Mouse (Mus musculus) thymus, adult 18-20 months (tissue): ENCODE results near the gene Cd3e.
"Not testable (repeated sequence)": the region's sequence is repeated elsewhere in the genome, so short reads cannot be mapped to it uniquely, and the experiment has no call there.

Source experiments
- DNase-seq, 2 experiments: peaks; one replicate each; pipeline ENCODE4 v3.0.0; 2022; ENCODE audit warnings: mixed read lengths in 2 of 2

Gene Cd3e

DNA sequence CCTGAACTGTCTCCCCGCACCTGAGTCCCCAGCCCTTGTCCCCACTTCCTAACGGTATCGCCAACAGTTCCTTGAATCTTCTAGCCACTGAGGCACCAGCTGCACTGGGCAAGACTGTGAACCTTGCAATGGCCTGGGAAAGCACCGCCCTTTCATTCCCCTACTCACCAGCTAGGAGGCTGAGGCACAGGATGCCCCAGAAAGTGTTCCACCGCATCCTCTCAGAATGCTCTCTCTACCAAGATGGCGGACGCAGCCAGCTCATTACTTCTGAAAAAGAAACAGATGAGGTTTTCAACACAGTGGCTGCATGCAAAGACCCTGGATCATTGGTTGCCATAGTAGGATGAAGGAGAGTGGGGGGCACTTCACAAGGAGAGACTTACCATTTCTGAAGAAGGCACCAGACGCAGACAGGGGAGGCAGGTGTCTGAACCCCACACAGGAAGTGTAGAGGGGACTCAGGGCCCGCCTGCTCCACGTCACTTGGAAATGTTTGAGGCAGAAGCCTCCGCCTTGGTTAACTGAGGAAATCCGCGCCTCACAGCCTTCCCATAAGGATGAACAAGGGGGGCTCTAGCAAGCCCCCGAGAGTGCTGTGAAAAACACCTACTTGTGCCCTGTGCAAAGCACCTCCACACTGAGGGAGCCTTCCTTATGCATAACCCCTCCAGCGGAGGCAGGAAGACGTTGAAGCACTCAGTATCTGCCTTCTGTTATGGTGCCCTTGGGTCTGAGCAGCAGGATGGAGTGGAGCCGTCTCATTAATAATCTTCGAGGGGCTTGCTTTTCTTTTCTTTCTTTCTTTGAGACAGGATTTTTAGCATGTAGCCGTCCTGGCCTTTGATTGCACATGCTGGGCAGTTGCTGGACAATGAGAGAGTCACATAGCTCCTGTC is at the start of gene Cd3e:
Gene Cd3e, minus strand, starts transcription at position 448 of the 899 bp plus-strand sequence.
- peak; percentile 75 to 89 for DNase-seq

DNA sequence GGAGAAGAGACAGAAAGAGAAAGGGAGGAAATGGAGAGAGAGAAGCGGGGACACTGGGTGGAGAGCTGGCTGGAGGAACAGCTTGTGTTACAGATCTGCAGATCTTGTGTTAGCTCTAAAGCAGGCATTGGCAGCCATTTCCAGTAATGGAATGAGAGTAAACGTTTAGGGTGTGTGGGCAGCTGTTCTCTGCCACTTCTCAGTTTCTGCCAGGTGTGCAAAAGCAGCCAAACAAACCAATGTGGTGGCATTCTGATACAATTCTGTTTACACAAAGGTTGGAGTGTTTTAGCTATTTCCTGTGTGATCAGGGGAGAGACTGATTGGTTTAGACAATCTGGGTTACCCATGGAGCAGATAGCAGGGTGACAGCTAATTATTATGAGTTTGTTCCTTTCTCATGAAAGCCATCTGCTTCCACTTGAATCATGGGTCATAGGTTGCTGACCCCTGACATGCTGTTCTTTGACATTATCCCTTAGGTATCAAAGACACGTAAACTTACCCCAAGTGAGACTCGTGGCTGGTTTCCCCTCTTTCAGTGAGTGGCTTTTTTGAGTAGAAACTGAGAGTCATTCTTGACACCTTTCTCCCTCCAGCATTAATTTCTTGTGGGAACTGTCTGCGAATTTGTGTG is 49.0 kb upstream of the Cd3e start:
- no peak for DNase-seq

DNA sequence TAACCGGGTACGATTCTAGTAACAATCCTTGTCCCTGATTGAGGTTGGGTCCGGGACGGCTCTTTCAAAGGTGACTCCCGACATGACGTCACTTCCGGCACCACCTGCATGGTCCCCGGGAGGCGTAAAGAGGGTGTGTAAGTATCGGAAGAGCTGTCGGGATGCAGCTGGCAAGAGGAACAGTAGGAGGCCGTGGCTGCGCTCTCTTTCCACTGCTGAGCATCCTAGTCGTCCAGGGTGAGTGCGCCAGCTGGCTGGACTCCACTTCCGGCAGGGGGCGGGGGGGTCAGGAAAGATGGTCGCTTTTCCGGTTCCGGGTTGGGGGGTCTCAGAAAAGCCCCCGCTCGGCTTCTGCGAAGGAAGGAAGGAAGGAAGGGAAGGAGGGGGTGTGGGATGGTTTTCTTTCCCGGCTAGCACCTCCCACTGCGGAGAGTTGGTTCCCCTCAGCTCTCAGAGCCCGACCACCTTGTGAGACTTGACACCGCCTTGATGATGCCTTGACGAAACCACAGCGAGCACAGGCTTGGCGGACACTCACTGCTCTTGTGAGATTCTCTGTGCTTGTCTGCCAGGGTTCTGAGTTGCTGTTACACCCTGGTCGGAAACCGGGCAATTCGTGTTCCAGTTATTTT is 45.8 kb upstream of the Cd3e start, which contains the start of gene Mpzl3:
Gene Mpzl3, plus strand, starts transcription at position 105 of the 632 bp plus-strand sequence.
- DNase-seq: peak; percentile 68 to 79

DNA sequence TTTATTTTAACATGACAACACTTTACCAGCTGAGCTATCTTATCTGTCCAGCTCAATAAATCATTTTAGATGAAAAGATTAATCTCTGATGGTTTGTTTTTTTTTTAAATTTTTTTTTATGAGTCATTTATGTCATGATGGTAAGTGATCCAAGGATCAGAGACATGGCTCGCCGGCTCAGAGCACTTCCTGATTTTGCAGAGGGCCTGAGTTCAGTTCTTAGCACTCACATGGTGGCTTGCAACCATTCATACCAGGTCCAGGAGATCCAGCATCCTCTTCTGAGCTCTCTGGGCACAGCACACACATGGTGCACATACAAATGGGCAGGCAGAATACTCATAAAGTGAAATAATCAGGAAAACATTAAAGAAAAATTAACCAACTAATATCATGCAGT is 40.9 kb upstream of the Cd3e start:
- DNase-seq: no peak

DNA sequence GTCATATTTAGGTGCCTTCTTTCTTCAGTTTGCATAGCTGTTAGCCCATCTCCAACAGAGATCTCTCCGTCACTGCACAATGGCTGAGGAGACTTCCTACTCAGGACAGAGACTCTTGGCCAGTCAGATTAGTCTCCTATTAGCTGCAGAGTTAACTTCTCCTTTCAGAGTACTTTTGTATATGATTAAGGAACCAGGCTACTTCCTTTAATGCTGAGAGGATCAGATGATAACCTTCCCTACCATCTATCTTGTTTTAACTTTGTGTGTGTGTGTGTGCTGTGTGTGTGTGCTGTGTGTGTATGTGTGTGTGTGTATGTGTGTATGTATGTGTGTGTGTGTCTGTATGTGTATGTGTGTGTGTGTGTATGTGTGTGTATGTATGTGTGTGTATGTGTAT is 40.3 kb upstream of the Cd3e start:
- no peak for DNase-seq

DNA sequence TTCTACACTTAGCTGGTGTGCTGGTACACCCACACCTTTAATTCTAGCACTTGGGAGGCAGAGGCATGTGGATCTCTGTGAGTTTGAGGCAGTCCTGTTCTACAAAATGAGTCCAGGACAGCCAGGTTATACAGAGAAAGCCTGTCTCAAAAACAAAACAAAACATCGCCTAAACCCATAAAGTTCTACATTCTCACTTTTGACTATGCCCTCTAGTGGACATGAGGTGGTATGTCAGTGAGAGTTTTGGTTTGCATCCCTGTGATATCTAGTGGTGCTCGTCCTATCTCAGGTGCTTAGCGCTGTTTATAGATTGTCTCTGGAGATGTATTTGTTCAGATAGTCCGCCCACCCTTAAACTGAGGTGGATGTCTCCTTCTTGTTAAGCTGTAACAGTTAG is 39.1 kb upstream of the Cd3e start:
- DNase-seq: no peak

DNA sequence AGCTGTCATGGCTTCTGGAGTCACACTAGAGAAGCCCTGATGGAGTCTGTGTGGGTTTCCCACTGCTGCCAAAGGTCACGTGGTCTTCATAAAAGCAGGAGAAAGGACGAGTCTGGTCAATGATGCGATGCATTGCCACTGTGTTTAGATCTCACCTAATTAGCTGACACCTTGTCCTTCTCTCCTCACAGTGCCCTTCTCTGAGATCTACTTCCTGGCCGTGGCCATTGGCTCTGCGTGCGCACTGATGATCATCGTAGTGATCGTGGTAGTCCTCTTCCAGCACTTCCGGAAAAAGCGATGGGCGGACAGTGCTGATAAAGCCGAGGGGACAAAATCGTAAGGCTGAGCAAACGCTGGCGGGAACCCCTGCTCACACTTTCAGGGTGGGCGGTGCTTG is 37.5 kb upstream of the Cd3e start:
- DNase-seq: no peak

DNA sequence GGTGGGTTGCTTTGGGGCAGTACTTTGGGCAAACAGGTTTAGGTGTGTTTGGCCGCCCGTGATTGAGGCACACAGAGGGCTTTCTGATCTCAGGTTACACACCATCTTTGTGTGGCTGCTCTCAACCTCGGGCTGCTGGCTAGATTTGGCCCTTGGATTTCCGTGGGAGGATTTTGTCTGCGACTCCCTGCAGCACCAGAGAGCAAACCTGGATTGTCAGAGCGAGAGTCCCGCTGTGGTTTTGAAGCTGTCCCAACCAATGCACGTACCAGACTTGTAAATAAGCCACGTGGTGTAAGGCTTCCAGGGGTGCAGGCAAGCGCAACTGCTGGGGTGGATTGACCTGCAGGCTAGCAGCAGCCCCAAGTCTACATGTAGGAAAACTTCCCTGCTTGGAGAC is 33.5 kb upstream of the Cd3e start:
- DNase-seq: no peak

DNA sequence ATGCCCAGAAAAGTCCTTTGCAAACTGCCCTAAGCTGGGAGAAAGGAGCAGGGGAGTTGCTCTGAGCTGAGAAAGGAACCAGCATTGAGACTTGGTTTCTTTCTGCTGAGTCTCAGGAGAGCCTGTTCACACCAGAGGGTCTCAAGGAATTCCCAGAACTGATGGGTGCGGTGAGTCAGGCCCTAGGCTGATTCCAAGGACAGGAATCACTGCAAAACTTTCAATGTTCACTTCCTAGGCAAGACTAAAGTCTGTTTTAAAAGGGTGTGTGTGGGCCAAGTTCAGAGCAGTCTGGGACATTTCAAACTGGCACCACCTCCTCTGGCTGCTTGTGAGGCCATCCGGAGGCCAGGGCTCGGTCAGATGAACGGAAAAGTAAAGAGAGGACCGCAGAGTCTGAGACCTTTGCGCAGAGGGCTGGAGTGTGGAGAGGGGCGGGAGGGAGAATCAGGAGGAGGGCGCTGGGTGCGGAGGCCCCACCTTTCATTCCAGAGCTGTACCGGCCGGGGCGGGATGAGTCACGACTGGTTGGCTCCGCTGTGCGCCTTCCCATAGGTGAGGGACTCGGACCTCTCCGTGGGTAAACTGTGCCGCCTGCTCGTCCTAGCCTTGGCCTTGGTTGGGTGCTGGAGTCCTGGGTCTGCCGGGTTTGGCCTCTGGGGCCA is 32.8 kb upstream of the Cd3e start:
- peak in 1 of 2 experiments; percentile 24 for DNase-seq

DNA sequence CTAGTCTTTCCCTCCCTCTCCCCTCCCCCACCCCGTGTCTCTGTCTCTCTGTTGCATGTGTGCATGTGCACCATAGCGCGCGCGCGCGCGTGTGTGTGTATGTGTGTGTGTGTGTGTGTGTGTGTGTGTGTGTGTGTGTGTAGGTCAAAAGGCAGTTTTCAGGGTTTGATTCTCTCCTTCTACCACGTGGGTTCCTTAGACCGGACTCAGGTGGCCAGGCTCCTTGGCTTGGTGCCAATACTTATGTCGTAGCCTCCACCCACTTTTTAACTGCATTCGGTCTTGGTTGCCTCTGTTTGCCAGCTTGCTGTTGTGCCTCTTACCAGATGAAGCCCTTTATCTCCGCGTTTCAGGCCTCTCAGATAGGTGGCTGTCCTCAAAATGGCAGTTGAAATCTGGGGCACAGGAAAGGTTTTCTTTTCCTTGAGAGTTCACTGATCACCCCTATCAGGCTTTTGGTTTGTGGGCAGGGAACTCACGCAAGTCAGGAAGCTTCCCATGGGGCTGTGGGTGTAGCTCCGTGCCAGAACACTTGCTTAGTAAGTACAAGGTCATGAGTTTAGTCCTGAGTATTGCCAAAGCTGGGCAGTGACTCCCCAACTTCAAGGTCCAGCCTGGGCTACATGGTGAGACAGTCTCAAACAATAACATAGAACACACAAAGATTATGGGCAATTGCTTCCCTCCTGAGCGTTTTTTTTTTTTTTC is 31.9 kb upstream of the Cd3e start:
- no peak for DNase-seq

DNA sequence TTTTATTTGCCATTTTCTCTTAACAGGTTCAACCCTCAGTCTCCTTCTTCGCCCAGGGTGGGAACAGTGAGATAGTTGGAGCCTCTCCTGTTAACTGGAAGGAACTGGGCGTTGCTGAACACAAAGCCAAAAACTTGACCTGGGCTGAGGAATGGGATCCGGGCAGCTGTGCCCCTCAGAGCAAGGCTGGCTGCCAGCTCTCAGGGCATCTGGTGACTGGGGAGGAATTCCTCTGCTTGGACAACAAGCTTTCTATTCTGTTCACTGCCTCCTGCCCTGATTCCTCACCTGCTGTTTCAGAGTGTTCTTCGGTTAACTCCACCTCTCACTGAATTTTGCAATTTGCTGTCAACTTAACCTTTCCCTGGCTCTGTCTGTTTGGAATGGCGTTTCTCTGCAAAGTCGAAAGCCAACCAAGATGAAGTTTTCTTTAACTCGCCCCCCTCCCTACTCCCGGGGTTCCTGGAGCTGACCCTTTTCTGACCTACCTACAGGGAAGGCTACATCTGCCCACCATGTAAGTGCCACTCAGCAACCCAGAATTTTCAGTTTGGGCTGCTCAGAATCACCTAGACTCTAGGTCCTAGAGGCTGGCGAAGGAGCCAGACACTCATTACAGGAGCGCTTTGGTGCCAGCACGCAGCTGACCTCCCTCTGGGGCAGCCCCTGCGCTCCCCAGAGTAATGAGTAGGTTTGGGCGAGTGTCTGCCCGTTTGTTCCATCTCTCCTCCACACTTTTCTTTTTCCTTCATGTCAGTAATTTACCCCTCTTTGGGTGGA is 30.8 kb upstream of the Cd3e start:
- no peak for DNase-seq

DNA sequence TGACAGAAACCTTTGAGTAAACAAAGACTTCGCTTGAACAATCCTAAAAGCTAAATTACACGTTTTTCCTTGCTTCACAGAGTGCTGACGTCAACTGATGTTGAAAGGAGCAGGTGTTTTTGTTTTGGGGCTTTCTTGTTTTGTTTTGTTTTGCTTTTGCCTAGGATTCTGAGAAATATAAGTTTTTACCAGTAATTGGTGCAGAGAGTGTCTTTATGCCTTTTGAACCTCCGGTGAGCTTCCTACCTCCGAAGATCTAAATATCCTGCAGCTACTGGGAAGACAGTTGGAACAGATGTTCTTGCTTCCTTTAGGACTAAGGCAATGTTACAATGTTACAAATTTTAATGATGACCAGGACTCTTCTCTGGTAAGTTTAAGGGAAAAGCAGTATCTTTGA is 30.1 kb upstream of the Cd3e start, which contains the start of gene Mpzl2:
Gene Mpzl2, plus strand, starts transcription at position 301 of the 400 bp plus-strand sequence.
- DNase-seq: no peak

DNA sequence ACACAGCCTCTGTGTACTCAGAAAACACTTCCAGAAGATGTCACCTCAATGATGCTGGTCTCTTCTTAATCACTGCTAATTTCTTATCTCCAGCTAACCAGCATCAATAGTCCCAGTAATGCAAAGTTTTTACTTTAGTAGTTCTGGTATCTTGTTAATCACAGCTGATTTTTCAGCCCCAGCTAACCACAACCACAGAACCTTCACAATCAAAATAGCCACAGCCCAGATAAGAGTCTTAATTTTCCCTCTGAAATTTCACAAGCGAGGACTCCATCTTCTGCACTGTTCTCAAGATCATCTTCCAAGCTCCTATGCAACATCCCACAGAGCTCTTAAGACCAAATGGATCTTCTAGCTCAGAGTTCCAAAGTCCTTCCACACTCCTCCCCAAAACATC is 28.4 kb upstream of the Cd3e start:
- not testable (repeated sequence) for DNase-seq

DNA sequence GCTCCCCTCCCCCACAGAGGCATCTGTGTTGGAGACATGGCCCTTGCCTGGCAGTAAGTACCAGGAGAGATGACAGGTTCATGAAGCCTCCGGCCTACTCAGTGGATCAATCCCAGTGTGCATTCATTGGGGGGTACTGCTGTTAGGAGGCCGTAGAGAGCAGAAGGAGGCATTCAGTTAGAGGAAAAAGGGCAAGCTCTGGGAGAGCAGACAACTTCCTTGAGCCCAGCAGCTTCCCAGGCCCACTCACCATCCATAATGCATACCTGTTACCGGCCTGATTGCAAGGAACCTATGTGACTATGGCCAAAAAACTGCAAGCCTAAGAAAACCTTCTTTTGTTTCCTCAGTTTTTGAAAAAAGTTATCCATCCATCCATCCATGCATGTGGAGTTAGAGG is 25.1 kb upstream of the Cd3e start:
- no peak for DNase-seq

DNA sequence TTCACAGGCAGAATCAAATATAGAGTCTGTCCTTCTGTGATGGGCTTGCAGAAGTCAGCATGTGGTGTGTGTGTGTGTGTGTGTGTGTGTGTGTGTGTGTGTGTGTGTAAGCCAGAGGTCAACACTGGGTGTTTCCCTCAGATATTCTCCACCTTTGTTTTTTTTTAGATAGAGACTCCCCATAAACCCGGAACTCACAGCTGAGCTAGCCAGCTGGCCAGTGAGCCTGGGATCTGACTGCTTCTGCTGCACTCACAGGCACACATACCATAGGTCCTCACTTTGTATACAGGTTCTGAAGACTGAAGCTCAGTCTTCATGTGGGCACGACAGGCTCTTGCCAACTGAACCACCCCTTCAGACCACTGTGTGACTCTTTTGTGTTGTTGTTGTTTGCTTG is 22.8 kb upstream of the Cd3e start:
- no peak for DNase-seq

DNA sequence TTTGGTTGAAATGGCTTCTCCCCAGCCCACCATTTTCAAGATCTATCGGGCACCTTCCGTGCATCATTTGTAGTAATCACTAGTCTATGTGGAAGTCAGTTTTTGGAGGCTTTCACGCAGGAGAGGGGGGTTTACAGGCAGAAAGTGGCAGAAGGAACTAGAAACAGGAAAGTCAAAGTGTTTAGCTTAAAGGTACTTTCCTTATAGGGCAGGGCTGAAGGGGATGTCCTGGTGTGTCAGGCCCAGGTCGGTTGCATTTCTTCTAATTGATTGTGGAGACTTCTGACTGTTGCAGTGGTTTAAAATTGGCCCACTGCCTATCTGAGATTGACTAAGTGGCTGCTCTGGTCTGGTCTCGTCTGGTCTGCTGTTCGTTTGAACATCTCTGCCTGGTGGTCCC is 20.9 kb upstream of the Cd3e start:
- no peak for DNase-seq

DNA sequence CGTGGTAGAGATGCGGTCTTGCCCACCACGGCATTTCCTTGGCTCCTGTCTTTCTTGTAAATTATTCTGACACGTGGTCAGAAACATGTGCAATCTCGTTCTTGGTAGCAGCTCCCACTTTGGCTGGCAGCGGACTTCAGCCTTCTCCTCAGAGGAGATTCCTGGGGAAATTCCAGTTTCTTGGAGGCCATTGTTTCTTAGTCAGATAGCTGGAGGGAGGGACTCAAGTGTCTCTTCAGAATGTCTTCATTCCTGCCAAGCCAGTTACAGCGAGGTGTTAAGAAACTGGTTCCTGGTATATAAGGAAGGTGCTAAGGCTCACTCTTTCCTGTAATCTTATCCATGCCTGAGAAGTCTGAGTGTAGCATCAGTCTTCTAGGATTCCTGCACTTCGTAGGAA is 17.9 kb upstream of the Cd3e start:
- no peak for DNase-seq

DNA sequence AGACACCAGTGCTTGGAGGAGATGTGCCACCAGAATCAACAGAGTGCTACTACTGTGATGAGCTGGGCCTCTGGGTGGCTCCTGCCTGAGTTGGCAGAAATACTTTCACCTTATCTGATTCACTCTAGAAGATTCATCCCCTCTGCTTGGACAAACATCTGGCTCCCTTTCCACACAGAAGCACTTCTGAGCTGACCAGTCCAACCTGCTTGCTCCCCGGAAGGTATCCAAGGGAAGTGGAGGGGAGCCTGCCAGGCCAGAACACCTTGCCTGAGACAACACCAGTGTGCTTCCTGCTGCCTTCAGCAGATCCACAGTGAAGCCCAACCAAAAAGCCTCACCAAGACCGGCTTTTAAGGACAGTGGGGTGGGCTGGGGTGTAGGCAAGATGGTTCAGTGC is 14.8 kb upstream of the Cd3e start:
- no peak for DNase-seq

DNA sequence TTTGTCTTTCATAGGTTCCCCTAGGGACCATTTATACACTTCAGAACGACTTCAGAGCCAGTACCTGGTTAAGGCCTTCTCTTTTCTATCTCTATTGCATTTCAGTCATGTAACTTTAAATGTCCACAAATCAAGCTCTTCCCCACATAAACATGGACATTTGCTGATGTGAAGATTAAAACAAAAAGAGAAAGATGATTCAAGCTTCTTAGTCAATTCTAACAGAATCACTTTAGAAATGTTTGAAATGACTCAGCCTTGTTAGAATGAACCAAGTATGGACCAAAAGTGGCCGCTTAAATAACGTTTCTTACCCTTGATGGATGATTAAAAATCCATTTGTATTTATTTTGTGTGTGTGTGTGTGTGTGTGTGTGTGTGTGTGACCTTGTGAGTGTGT is 14.2 kb upstream of the Cd3e start:
- no peak for DNase-seq

DNA sequence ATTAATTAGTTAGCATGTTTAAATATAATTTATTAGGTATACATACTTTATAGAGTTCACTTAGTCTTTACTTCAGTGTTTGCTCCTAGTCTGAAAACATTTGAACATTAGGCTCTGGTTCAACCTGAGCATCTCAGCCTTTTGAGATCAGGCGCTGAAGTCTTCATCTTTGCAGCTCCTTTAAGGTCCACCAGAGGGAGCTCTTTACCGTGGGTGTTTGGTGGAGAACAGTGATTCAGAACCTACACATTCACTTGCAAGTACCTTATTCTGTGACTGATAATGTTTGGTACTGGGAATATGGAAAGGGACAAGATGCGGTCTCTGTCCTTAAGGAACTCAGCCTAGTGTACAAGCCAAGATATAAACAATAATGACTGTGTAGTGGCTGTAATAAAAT is 13.4 kb upstream of the Cd3e start:
- no peak for DNase-seq

DNA sequence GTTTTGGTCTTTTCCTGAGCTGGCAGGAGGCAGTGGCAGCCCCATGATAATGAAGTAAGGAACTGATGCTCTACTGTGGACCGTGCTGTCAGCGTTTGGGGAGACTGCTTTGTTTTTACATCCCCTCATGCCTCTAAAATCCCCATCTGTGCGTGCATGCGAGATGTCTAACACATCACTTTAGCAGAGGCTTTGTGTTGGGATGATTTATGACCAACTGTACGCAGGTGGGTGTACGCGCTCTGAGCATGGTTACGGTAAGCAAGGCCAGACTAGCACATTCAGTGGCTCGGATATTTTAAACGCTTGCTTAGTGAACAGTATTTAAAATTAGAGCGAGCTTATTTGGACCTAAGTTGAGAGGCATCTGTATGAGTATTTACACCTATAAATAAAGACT is 8.6 kb upstream of the Cd3e start:
- no peak for DNase-seq

DNA sequence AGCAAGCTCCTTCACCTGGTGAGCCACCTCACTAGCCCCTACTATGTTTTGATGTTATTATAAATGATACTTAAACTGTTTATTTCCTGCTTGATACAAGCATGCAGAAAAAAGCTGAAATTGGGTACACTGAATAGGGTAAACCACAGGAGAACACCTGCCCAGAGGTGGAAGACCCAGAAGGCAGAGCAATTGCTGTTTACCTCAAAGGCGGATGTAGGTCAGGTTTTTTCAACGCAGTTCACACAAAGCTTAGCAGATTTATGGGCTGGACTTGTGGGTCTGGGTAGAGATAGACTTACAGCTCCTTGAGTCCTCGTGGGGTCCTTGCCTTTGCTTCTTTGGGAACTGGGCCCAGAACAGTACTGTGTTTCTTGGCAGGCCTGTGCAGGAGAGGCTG is 6.4 kb upstream of the Cd3e start:
- peak in 1 of 2 experiments; percentile 69 for DNase-seq
